Mouse (Mus musculus): ENCODE measurements at regions not wholly inside any gene's neighbourhood (a gene's known extent, or its start where the extent isn't known, plus 50 kb on each side); places are given as distances from the start of the nearest gene placed in this dataset.

DNA sequence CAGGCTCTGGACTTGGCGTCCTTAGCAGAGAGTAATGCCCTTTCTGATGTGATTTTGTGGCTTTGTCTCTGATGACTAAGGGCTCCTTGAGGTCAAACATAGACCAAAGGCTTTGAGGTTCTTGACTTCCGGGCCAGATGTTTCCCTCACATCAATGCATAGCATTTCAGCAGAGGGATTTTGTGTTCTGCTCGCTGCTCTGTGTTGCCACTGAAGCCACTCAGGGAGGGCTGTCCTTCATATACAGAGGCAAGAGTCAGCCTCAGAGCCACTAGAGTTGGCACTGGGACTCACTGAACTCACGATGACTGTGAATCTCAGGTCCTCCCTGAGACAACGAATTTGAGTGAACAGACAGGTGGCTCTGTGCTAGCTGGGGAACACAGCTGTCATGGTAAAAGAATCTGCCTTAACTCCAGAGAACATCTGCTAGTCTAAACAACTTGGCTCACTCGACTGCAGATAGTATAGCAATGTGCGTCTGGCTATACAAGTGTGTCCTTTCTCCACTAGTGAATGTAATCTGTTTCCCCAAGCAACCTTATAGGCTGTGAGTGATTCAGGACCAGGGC is 74.3 kb downstream of the Gp2 start:
- DNase-seq (ENCODE audit: inconsistent age in 2 of 2, low spot score in 1 of 2) = no peak

DNA sequence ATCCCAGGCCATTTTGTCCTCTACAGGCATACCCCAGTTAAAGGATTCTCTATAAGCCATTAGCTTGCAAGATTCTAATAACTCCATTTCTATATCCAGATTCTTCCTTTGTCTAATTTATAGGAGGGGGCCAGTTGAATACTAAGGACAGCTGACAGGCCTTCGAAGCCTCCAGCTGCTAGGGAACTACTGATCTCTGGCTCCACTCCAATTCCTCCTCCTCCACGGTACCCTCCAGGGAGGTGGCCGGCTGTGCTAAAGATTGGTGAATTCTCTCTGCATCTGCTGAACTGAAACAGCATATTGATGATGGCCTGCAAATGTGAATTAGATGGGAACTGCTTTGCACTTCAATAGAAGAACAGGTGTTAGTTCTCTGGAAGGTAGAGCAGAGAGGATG is 79.2 kb downstream of the Gp2 start:
- DNase-seq (ENCODE audit: inconsistent age in 2 of 2, low spot score in 1 of 2) = no peak

DNA sequence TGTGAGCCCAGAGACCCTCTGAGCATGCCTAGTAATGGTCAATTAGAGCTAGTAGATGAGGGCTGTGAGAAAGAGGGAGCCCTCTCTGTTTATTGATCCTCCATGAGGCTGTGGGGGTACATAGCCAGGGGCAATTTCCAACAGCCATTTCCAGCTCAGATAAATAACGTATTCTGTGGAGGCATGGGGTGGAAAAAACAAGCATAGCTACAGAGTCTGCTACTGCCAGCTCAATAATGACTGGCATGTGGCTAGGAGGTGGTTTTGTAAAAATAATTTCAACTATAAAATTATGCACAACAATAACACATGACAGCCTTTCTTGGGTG is 94.9 kb downstream of the Gp2 start:
- no peak for DNase-seq (ENCODE audit: inconsistent age in 2 of 2, low spot score in 1 of 2)

DNA sequence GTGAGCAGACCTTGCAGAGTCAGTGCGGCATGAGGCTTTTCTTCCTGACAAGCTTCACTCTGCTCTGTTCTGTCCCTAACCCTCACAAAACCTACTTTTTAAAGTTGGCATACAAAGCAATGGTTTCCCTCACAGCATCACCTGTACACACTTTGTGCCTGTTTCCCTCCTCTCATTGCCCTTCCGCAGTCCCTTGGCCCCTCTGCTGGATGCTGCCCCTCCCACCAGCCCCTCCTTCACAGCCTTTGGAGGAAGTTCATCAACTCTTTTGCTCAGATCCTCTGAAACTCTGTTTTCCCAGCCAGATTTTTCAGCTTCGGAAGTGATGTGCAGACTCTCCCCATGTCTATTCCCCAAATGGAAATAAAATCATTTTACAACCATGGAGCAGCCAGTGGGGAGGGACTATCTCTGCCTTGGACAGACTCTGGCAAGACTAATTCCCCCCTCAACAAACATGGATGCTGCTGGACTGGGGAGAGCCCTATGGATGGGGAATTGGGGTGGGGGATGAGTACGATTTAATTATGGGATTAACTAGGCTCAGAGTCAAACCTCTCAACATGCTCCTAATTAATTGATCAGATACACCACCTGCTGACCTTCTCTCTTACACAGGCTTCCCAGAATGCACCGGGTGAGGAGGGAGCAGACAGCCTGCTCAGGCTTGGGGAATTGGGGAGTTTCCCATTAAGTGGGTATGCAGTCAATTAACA is 95.4 kb downstream of the Gp2 start:
- no peak for DNase-seq (ENCODE audit: inconsistent age in 2 of 2, low spot score in 1 of 2)

DNA sequence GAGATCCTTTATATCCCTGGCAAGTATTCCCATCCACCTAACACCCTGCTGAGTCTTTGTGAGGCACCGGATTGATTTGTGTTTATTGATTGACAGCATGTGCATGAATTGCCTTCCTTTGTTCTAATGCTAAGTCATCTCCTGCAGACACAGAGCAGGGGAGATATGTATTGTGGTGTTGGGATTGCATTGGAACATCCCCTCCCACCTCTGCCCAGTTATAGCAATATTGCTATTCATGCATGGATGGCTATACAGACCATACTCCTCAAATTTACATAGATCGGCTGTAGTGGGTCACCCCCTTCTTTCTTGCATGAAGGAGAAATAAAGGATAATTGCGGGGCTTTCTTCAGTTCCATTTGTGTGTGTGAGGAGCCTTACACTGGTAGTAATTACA is 101.7 kb downstream of the Gp2 start:
- no peak for DNase-seq (ENCODE audit: inconsistent age in 2 of 2, low spot score in 1 of 2)

DNA sequence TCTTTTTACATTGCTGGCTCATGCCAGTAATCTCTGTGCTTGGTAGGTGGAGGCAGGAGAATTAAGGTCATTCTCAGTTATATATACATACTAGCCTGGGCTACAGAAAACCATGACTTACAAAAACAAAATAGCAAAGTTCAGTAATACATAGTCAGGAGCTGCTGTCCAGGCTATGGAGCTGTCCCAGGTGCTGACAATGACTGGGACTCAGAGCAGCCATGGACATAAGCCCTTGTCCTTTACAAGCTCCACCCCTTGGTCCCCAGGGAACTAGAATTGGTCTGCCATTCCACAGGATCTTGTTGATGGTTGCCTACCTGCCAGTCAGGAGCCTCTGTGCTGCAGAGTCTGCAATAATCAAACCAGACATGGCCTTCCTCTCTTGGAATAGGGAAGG is 102.8 kb downstream of the Gp2 start:
- peak in 1 of 2 experiments; percentile 23 for DNase-seq (ENCODE audit: inconsistent age in 2 of 2, low spot score in 1 of 2)

DNA sequence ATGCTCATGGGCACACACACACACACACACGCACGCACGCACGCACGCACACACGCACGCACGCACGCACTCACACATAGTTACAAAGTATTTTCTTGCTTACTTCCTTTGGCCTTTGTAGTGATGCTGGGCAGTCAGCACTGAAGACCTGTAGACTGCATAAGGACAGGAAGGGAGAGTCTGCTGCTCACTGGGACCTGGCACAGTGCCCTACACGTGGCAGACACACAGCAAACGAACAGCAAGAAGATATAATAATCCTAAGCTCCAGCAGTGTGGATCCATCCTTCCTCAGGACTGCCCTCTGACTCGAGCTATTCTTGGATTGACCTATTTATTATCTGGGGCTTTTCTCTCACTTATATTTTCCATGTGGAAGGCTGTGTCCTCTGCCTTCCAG is 106.5 kb downstream of the Gp2 start:
- DNase-seq (ENCODE audit: inconsistent age in 2 of 2, low spot score in 1 of 2) = no peak

DNA sequence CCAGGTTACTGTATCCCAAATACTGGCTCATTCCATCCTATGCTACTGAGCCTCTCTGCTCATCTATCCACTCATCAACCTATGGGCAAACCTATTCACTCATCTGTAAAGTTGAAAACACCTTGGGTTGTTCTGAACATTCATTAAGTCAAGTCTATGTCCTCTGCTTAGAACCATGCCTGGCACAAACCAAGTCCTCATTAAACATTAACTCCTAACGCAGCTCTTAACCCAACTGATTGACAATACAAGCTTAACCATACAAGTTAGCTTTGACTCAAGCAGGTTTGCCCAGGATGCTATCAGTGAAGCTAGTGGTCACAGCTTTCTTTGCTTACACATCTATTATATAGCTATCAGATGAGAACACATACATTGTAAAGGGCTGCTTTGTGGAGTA is 108.4 kb downstream of the Gp2 start:
- DNase-seq (ENCODE audit: inconsistent age in 2 of 2, low spot score in 1 of 2) = no peak

DNA sequence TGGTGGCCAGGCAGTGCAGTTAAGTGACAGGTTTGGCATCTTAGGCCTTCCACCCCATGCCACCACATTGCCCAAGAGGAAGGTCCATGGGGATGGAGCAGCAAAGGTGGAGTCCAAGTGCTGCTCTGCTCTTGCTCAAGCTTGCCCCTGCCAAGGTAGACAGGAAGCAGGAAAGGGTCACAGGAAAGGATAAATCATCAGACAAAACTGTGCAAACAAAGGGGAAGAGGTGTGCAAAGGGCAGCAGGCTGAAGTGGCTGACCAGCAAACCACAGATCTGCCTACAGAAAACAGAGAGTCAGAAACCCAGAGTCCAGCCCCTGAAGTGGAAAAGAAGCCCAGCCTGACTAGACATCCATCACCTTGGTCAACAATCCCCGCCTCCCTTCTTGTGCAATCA is 115.7 kb downstream of the Gp2 start:
- DNase-seq (ENCODE audit: inconsistent age in 2 of 2, low spot score in 1 of 2) = peak in 1 of 2 experiments; percentile 19

DNA sequence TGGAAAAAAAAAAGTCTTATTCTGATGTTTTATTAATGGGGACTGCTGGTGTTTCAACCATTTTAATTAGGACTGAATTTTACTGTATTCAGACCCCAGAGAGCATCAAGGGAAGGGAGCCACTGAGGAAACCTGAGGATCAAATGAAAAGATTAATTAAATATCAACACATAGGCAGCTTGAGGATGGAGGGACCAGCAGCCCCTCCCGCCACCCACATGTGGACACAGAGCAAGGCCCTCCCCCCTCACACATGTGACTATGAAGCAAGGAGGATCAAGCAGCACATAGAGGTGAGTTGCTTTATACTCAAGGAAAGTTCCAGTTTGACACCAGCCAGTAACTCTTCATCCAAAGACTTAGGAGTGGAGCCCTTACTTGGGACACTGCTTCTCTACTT is 126.0 kb downstream of the Gp2 start:
- no peak for DNase-seq (ENCODE audit: inconsistent age in 2 of 2, low spot score in 1 of 2)

DNA sequence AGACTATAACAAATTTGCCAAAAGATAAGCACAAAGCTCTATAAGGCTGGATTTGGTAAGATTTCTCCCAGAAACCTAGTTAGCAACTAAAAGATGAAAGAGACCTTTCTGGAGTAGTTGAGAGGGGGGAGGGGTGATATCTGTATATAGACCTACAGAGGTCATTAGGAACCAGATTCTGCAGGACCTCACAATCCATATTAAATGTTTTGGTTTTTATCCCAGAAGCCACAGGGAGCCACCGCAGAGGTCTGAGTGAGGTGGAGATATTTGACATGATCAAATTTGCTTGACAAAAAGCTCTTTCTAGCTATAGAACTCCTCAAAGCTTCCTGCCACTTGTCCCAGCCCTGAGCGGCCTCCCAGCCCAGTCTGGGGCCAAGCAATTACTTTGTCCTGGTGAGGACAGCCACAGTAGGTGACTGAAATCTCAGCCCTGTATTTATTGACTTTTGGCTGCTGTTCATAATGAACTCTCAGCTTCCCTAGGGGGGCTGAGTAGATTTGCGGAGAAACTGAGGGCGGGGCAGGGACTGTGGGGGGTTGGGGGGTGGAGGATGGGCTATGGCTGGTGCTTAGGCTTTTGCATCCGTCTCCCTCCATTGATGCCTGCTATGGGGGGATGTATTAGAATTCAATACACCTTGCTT is 128.5 kb downstream of the Gp2 start:
- no peak for DNase-seq (ENCODE audit: inconsistent age in 2 of 2, low spot score in 1 of 2)

DNA sequence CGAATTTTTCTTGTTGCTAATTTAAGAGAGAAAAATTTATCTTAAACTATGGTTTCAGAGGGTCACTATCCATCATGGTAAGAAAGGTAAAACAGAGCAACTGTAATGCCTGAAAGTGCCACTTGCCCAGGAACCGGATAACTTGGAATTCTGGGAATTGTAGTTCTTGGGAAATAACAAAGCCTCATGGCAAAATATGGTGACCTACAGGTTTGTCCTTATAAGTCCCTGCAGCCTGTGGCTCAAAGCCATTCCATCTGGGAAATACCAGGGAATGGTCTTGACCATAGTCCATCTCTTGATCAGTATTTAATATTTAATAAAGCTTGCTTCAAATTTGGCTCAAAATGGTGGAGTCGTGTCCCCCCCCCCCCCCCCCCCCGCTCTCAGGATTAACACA is 111.9 kb upstream of the Gpr139 start:
- no peak for DNase-seq (ENCODE audit: inconsistent age in 2 of 2, low spot score in 1 of 2)

DNA sequence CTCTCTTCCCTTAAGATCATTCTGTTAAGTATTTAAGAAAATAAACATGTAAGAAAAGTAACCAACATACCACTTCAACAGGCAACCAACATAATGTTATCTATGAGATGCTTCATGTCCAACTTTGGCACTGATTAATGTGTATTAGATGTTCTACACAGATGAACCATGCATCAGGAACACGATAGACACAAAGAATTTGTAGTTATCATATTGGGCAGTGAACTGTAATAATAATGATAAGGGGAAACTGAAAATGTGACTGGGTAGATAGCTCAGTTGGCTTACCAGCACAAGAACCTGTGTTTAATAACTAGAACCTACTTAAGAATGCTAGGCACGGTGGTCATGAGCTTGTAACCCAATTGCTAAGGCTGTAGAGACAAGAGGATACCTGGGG is 107.0 kb upstream of the Gpr139 start:
- DNase-seq (ENCODE audit: inconsistent age in 2 of 2, low spot score in 1 of 2) = no peak

DNA sequence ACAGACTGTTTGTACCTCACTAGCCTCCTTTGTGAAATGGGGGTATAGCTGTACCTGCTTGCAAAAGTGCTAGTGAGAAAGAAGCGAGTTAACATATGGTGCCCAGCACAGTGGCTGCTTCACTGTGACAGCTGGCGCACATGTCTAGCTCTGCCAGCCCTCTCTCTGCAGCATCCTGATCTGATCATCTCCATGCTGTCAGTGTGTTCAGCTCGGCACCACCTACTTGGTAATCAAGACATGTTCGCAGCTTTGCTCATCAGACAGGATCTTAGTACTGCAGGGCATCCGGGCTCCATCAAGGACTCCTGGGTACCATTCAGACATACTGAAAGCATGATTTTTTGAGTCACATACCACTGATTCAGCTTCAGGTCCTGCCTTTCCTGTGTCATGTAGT is 100.9 kb upstream of the Gpr139 start:
- no peak for DNase-seq (ENCODE audit: inconsistent age in 2 of 2, low spot score in 1 of 2)

DNA sequence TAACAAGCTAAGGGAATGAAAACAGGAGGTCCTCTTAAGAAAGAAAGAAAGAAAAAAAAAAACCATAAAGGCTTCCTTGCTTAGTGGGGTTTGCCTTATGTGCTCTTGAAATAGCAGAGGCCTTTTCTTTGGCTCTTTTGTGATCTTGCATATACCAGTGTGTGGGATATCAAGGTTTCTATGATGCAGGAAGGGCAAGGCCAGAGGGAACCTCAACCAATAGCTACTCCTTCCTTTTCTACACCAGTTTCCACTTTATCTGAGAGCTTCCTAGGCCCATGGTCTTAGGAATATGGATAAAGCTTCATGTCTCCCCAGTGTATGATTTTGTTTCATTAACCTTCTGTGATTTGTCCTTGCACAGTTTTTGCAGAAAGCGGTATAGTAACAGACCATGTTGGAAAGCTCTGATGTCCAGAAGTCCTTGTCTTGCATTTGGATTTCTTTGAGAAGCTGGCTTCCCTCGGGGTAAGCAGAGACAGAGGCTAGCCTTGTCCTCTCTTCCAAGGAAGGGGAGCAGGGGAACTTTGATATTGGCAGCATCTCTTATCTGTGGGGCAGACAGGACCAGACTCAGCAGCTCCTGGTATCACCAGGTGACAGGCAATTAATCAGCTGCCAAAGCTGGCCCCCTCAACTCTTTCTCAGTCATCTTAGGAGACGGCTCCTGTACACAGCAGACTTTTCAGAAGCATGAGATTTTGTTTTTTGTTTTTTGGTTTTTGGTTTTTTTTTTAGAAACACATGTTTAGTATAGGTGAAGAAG is 95.7 kb upstream of the Gpr139 start:
- DNase-seq (ENCODE audit: inconsistent age in 2 of 2, low spot score in 1 of 2) = no peak

DNA sequence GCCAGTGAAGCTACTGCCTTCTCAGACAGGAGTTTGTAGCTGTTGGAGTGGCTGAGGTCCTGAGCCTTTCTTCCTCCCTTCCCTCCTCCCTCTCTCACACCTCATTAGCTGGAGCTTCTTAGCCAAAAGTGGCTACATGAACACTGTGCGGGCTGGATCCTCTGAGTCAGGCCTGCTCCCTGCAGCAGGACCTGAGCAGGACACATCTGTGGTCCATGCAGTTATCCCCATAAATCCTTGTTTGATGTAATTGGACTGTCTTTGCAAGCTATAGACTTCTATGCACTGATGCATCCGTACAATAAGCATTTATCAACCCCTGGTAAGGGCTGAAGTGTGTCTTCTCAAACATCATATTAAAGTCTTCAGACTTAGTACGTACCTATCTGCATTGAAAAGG is 88.2 kb upstream of the Gpr139 start:
- DNase-seq (ENCODE audit: inconsistent age in 2 of 2, low spot score in 1 of 2) = no peak

DNA sequence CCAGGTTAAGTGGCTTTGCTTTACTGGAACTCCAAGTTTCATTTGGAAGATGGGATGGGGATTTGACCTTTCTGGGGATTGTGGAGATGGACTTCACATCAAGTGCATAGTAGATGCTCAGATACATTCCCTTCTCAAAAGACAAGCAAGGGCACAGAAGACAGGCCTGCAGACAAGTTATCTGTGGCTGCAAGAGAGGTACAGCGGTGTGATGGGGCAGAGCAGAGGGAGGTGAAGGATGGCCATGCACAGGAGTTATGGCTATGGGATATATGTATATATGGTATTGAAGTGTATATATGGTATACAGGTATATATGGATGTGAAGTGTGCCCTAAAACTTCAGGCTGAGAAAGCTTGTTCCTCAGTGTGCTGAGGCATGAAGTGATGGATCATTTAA is 87.0 kb upstream of the Gpr139 start:
- DNase-seq (ENCODE audit: inconsistent age in 2 of 2, low spot score in 1 of 2) = no peak

DNA sequence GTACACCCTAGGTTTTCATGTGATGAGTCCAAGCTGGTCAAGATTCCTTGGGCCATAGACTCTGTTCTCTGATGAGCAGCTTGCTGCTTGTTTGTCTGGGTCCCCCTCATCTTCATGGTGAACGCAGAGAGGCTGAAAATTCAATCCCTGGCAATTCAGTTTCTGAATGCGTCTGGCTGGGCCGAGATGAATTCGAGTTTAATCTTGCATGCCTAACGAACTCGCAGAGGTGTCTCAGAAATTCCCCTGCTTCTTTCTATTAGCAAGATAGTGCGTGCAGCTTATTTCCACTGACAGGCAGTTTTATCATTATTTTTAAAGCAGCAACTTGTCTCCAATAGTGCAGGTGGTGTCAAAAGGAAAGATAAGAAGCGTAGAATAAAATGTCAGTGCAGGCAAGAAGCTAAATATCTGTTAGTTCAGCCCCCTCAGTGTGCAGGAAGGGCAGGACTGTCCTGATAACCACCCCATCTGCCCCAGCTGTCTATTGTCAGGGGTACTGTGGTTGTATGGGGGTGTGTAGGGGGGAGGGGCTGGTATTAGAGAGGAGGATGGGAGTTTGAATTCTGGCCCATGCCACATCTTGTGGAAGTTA is 86.5 kb upstream of the Gpr139 start:
- no peak for DNase-seq (ENCODE audit: inconsistent age in 2 of 2, low spot score in 1 of 2)

DNA sequence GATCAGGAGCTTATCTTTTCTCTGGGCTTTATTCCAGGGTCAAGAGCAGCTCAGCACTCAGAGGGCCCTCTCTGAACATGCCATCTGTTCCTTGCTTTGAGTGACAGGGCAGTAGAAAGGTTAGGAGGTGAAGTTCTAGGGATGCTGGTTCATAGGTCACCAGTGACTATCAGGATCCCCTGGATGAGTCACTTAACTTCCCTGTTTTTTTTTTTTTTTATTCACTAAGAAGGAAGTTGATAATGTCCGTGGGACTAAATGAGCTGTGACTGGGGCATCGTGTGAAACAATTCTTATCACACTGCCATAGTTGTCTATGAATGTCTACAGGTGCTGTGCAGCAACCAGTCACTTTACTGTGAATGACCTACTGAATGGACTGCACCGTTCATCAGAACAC is 73.8 kb upstream of the Gpr139 start:
- no peak for DNase-seq (ENCODE audit: inconsistent age in 2 of 2, low spot score in 1 of 2)

DNA sequence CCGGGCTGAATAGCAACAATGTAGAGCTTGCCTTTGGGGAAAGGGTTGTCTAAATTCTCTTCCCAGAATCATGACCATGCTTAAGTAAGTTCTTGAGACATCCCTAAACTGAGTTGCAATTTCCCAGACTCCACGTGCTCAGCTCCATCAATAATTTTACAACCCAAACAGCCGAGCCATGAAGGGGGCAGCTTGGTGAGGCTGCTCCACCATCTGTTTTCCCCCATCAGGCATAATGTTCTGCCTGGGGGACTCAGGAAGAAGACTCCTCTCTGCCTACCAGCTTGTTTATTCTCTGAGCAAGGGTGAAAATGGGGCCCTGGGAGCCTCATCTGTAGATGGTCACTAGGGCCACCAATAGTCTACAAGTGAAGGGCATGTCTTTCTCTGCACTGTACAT is 72.5 kb upstream of the Gpr139 start:
- DNase-seq (ENCODE audit: inconsistent age in 2 of 2, low spot score in 1 of 2) = no peak

DNA sequence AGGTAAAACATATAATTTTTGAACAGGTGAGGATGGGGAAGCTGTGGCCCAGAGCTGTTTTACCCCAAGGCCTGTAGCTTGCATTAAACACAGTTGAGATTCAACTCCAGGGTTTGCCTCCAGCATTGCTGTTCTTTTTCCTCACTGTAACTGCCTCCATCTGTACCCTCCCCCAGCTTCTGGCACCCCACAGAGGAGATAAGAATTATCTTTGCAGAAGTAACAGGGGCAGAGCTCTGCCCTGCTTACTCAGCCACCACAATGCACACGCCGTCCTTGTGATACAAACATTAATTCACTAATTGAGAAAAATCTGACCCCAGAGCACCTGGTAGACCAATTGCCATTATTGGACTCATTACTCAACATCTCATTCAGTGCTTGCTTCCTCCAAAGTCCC is 68.3 kb upstream of the Gpr139 start:
- DNase-seq (ENCODE audit: inconsistent age in 2 of 2, low spot score in 1 of 2) = no peak

DNA sequence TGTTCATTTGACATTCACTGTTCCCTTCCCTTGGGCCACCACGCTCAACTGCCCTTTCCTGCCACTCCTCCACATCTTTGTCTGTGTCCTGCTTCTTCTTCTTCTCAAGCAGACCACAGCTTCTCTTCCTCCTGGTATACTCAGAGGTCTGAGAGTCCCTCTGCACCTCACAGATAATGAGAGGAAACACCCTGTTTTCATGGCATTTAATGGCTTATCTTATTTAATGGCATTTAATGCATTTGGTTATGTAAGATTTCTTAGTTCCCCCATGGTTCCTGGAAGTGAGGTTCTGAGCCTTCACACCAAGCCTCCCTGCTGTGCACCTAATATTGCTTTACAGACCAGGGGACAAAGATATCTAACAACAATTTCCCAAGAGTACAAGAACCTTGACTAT is 67.3 kb upstream of the Gpr139 start:
- no peak for DNase-seq (ENCODE audit: inconsistent age in 2 of 2, low spot score in 1 of 2)
